Mouse (Mus musculus): Measurements from ENCODE around the gene Gm21788.
"Not testable (repeated sequence)": the region's sequence is repeated elsewhere in the genome, so short reads cannot be mapped to it uniquely, and the experiment has no call there.

The Gm21788 gene

DNA sequence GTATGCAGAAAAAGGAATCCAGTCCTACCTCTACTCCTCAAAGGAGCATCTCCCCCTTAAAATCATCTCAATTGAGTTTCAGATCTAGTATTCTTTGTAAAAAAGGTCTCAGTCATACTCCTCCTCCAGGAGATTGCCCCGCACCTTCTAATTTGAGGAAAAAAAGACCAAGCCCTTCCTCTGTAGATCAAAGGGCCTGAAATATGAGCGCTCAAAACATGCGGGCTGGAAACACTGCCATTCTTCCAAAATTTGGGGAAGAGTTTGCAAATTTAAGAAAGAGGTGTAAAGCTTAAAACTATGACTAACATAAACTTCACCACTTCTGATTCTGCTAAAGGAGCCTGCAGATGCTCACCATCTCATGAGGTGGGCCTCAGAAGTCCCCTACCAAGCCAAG lies at the start of gene Gm21788:
Gene Gm21788 (plus strand): TSS at position 301 of the 400 bp plus-strand sequence.
- not testable (repeated sequence) for DNase-seq

All from cerebellum, adult 8-10 months (tissue).